In genomic region chr15:97766194-97766593, GRCm38 (mm10) we compare ENCODE assay signal across 8 mouse cellular contexts. TPM values are rescaled to one million over a fixed set of nuclear protein-coding genes. Genes with fewer than 3 reads are reported as not detected.
DNase-seq lines count a peak whose midpoint lies in the region; ATAC-seq lines count a peak whose summit lies in the region.

No protein-coding gene starts in this region.

- ATAC-seq in kidney, embryonic 16.5 days (ENCODE audit: low FRiP score, low TSS enrichment) = no peak
- no peak for ATAC-seq in forebrain, embryonic 12.5 days (ENCODE audit: low FRiP score)
- no peak for ATAC-seq in liver, embryonic 12.5 days
- ATAC-seq in megakaryocyte progenitor cell, adult 5-6 weeks (replicated peaks; ENCODE audit: poor library complexity) = no peak

- H3K36me3 ChIP-seq in kidney, embryonic 16.5 days (ENCODE audit: insufficient read depth, low read length) = no peaks in the 10 kb centered on the region
- no peaks in the 10 kb centered on the region for H3K36me3 ChIP-seq in forebrain, embryonic 12.5 days (replicated peaks)
- H3K36me3 ChIP-seq in liver, embryonic 12.5 days = no peaks in the 10 kb centered on the region

- H3K4me2 ChIP-seq in kidney, embryonic 16.5 days (replicated peaks; ENCODE audit: low read depth, low read length) = peak overlapping the region; percentile 95
- peak overlapping the region; percentile 95 for H3K4me2 ChIP-seq in forebrain, embryonic 12.5 days
- H3K4me2 ChIP-seq in liver, embryonic 12.5 days = peak overlapping the region; percentile 71

- no peaks in the 10 kb centered on the region for H3K9me3 ChIP-seq in kidney, embryonic 16.5 days (ENCODE audit: low read length)
- no peaks in the 10 kb centered on the region for H3K9me3 ChIP-seq in forebrain, embryonic 12.5 days
- H3K9me3 ChIP-seq in liver, embryonic 12.5 days (replicated peaks) = no peaks in the 10 kb centered on the region

- peaks cover 5% of the 10 kb centered on the region; the same call in 1 of the 2 replicates for H3K27me3 ChIP-seq in kidney, embryonic 16.5 days (ENCODE audit: insufficient read depth, low read length)
- H3K27me3 ChIP-seq in forebrain, embryonic 12.5 days = peaks cover 81% of the 10 kb centered on the region
- peaks cover 90% of the 10 kb centered on the region for H3K27me3 ChIP-seq in liver, embryonic 12.5 days (replicated peaks)

- H3K4me3 ChIP-seq in kidney, embryonic 16.5 days (ENCODE audit: low read length) = peak overlapping the region; percentile 64
- H3K4me3 ChIP-seq in forebrain, embryonic 12.5 days (replicated peaks) = peak overlapping the region; percentile 47
- H3K4me3 ChIP-seq in liver, embryonic 12.5 days = peak overlapping the region; percentile 49

- 19% methylated on average over 8 of the region's 8 CpGs for WGBS in kidney, embryonic 16.5 days
- WGBS in forebrain, embryonic 12.5 days = 10% methylated on average over 8 of the region's 8 CpGs
- 23% methylated on average over 8 of the region's 8 CpGs for WGBS in liver, embryonic 12.5 days (ENCODE audit: insufficient replicate concordance)

- no peak for DNase-seq in kidney, adult 11 months
- DNase-seq in Muller cell, postnatal 12 days (ENCODE audit: inconsistent ontology term) = peak; percentile 74
- DNase-seq in testis, postnatal 10 days (ENCODE audit: low spot score) = no peak
- DNase-seq in thymus, postnatal 25 days = no peak

- peak overlapping the region; percentile 92 for H3K27ac ChIP-seq in kidney, embryonic 16.5 days (ENCODE audit: low read length)
- 0 out of 2 replicates have a peak overlapping the region, but pooled peaks have one; percentile 8 for H3K27ac ChIP-seq in forebrain, embryonic 12.5 days
- no peak overlapping the region for H3K27ac ChIP-seq in liver, embryonic 12.5 days

- H3K4me1 ChIP-seq in kidney, embryonic 16.5 days (ENCODE audit: insufficient read depth, low read length) = peaks cover 68% of the 10 kb centered on the region
- H3K4me1 ChIP-seq in forebrain, embryonic 12.5 days = peaks cover 35% of the 10 kb centered on the region
- peaks cover 28% of the 10 kb centered on the region for H3K4me1 ChIP-seq in liver, embryonic 12.5 days

- peak overlapping the region; percentile 83 for H3K9ac ChIP-seq in kidney, embryonic 16.5 days (replicated peaks; ENCODE audit: low read length)
- H3K9ac ChIP-seq in forebrain, embryonic 12.5 days = no peak overlapping the region
- H3K9ac ChIP-seq in liver, embryonic 12.5 days = no peak overlapping the region

RNA-seq across cellular contexts. Expression of gene Rapgef3, which starts 1.6 kb away (rescaled TPM):
- 36.3 and 36.4 TPM in 2 replicates for polyA plus RNA-seq in kidney, embryonic 16.5 days (2015; fragmentation: Nextera tagmentation; extraction: Ambion mirVana)
- 6.2 and 6.3 TPM in 2 replicates for polyA plus RNA-seq in forebrain, embryonic 12.5 days (2016; fragmentation: Nextera tagmentation; extraction: Ambion mirVana)
- polyA plus RNA-seq in liver, embryonic 12.5 days (2016; fragmentation: Nextera tagmentation; extraction: Ambion mirVana) = 3.5 and 3.9 TPM in 2 replicates
- total RNA-seq in megakaryocyte progenitor cell, adult 5-6 weeks (2015) = 4.0 and 4.5 TPM in 2 replicates
- 11.7 and 12.0 TPM in 2 replicates for total RNA-seq in megakaryocyte progenitor cell, adult 5-6 weeks (2017)

RNA-seq across cellular contexts. Expression of gene Slc48a1, which starts 12.1 kb away (rescaled TPM):
- 81.7 and 81.9 TPM in 2 replicates for polyA plus RNA-seq in kidney, embryonic 16.5 days (2015; fragmentation: Nextera tagmentation; extraction: Ambion mirVana)
- polyA plus RNA-seq in forebrain, embryonic 12.5 days (2016; fragmentation: Nextera tagmentation; extraction: Ambion mirVana) = 36.6 and 38.1 TPM in 2 replicates
- 83.8 and 88.7 TPM in 2 replicates for polyA plus RNA-seq in liver, embryonic 12.5 days (2016; fragmentation: Nextera tagmentation; extraction: Ambion mirVana)
- 83.0 and 94.4 TPM in 2 replicates for total RNA-seq in megakaryocyte progenitor cell, adult 5-6 weeks (2015)
- 62.7 and 70.0 TPM in 2 replicates for total RNA-seq in megakaryocyte progenitor cell, adult 5-6 weeks (2017)

RNA-seq across cellular contexts. Expression of gene Endou, which starts 35.1 kb away (rescaled TPM):
- 0.45 and 0.60 TPM in 2 replicates for polyA plus RNA-seq in kidney, embryonic 16.5 days (2015; fragmentation: Nextera tagmentation; extraction: Ambion mirVana)
- 0.10 and 0.33 TPM in 2 replicates for polyA plus RNA-seq in forebrain, embryonic 12.5 days (2016; fragmentation: Nextera tagmentation; extraction: Ambion mirVana)
- polyA plus RNA-seq in liver, embryonic 12.5 days (2016; fragmentation: Nextera tagmentation; extraction: Ambion mirVana) = not detected in 2 replicates
- 0.46 and 0.86 TPM in 2 replicates for total RNA-seq in megakaryocyte progenitor cell, adult 5-6 weeks (2015)
- total RNA-seq in megakaryocyte progenitor cell, adult 5-6 weeks (2017) = 1.7 and 2.3 TPM in 2 replicates
